Mouse (Mus musculus) midbrain, embryonic 16.5 days (tissue): ENCODE measurements around the gene Pmepa1. TPM values are rescaled to one million over a fixed set of nuclear protein-coding genes. Genes with fewer than 3 reads are reported as not detected.

Source experiments
- ATAC-seq: fragments of 200-750 bp; cut with Nextera tagmentation; 2 replicates; pipeline ENCODE4 v1.8.0; 2017; ENCODE audit warnings: moderate TSS enrichment
- H3K27ac ChIP-seq: fragments of 300-500 bp; sonication (generic); 2 replicates; pipeline ENCODE4 v1.5.1; 2014; ENCODE audit warnings: mild to moderate bottlenecking, low read length, mixed read lengths
- H3K27me3 ChIP-seq: fragments of 300-500 bp; sonication (generic); 2 replicates; pipeline ENCODE4 v1.6.1; 2014; ENCODE audit warnings: low read depth, low read length, mixed read lengths; ENCODE audit not compliant: control insufficient read depth, insufficient read depth
- H3K36me3 ChIP-seq: fragments of 300-500 bp; sonication (generic); 2 replicates; pipeline ENCODE4 v1.6.1; 2014; ENCODE audit warnings: mild to moderate bottlenecking, low read length, moderate library complexity, mixed read lengths; ENCODE audit not compliant: control insufficient read depth, insufficient read depth
- H3K4me1 ChIP-seq: fragments of 300-500 bp; sonication (generic); 2 replicates; pipeline ENCODE4 v1.6.1; 2014; ENCODE audit warnings: mild to moderate bottlenecking, low read length, mixed read lengths; ENCODE audit not compliant: control insufficient read depth, insufficient read depth
- H3K4me2 ChIP-seq: fragments of 300-500 bp; sonication (generic); 2 replicates; pipeline ENCODE4 v1.6.1; 2014; ENCODE audit warnings: mild to moderate bottlenecking, low read length, mixed read lengths
- H3K4me3 ChIP-seq: fragments of 300-500 bp; sonication (generic); 2 replicates; pipeline ENCODE4 v1.5.1; 2014; ENCODE audit warnings: low read depth, mild to moderate bottlenecking, low read length, moderate library complexity, mixed read lengths
- H3K9ac ChIP-seq: fragments of 300-500 bp; sonication (generic); 2 replicates; pipeline ENCODE4 v1.6.1; 2014; ENCODE audit warnings: low read depth, low read length, mixed read lengths
- H3K9me3 ChIP-seq: fragments of 300-500 bp; sonication (generic); replicated peaks from 2 replicates; pipeline ENCODE4 v1.6.1; 2014; ENCODE audit warnings: mild to moderate bottlenecking, low read length, mixed read lengths; ENCODE audit not compliant: control insufficient read depth, poor library complexity, severe bottlenecking
- WGBS: fragments of 180-500 bp; shearing (Covaris S2); extraction: QIAGEN DNeasy Blood & Tissue Kit; methylation state at CpG from one replicate; pipeline ENCODE4 v1.1.7; 2014; 5-methylcytosine and 5-hydroxymethylcytosine counted together
- polyA plus RNA-seq: library from polyadenylated mRNA; unstranded; fragments of >200 nt; fragmentation: Nextera tagmentation; extraction: Ambion mirVana; gene quantifications from 2 replicates; pipeline ENCODE4 v1.2.1, GENCODE M21; 2015

Gene Pmepa1
- polyA plus RNA-seq, 1 experiment from 2014 or later = 3.4 TPM

DNA sequence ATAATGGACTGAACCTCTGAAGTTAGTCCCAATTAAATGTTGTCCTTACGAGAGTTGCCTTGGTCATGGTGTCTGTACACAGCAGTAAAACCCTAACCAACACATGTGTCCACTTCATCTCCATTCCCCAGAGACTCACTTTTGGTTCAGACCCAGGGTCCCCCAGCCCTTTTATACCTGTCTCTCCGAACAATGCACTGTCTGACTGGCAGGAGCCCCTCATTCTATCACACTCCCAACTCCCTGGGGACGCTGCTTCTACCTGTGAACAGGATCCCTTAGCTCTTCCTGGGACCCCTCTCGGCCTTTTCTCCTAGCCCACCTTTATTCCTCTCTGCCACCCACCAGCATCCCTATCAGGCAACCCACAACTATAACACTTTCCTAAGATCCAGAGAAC, 81.5 kb downstream of the Pmepa1 start:
- Histone ChIP-seq H3K4me3 (no peak overlapping the region), H3K27ac (no peak overlapping the region), H3K4me1 (no peaks in the 10 kb centered on the region), H3K36me3 (no peaks in the 10 kb centered on the region), H3K9me3 (no peaks in the 10 kb centered on the region; the same call in 1 of the 2 replicates), H3K4me2 (no peak overlapping the region), H3K27me3 (no peaks in the 10 kb centered on the region), H3K9ac (no peak overlapping the region)
- 87% methylated on average over 4 of the region's 4 CpGs for WGBS
- no peak for ATAC-seq

DNA sequence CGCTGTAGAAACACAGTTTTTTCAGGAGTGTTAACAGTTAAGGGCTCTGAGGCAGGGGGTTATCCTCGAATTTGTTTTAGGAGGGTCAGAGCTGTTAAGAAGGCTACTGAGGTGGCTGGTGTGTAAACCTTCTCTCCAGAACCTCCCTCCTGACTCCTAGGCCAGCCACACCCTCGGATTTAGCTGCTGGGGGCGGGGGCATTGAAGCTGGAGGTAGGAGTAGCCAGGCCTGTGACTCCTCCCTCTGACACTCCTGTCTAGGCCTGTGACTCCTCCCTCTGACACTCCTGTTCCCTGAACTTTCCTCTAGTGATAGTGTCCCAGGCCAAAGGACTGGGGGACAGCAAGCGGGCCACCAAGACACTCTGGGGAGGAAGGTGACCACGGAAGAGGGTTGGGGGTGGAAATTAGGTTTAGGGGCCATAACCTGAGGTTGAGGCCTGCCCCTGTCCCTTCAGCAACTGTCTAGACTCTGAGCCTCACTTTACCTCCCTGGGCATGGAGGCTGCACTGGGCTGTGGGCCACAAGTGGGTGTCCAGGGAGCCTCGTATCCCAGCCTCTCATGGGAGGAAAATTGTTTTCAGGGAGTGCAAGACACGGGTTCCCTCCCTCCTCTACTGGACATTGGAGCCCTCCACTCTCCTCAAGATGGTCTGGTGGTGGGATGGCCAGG, 89.0 kb downstream of the Pmepa1 start:
- WGBS = 34% methylated on average over 8 of the region's 8 CpGs
- Histone ChIP-seq H3K4me1 (no peaks in the 10 kb centered on the region), H3K27me3 (no peaks in the 10 kb centered on the region), H3K4me2 (no peak overlapping the region), H3K27ac (no peak overlapping the region), H3K4me3 (no peak overlapping the region), H3K9me3 (no peaks in the 10 kb centered on the region), H3K9ac (no peak overlapping the region), H3K36me3 (no peaks in the 10 kb centered on the region)
- ATAC-seq = no peak

DNA sequence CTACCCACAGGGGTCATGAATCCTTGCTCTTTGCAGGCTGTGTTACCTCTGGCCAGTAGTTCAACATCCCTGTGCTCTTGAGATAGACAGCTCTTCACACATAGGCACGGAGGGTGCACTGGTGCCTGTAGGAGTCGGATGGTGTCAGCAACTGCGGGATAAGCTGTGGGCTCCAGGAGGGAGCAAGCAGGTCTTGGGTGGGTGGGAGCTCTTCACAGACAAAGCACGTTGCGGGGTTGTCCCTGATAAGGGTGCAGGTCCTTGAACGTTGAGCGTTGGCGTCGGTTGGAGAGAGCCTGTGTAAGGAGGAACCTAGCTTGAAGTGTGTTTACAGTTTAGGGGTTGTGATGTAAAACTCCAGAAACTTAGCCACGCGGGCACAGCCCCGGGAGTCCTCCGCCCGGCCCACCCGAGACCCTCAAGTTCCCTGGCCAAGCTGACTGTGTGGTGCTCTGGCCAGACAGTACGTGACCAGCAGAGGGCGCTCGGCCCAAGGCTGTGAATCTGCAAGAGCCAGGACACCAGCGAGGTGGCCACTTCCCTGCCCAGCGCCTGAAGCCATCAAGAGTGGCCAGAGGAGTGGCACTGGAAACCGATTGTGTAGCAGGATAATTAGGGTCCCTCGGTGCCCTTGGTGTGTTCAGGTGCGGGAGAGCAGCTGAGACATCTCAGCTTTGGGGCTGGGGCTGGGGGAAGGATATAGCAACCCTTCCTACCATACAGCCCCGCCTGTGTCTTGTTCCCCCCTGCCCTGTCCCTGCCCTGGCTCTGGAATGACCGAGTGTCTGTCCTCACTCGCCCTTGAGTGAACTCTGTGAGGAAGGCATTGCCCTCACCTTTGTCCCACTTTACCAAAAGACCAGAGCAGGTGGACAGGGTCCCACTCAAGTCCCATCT, 90.0 kb downstream of the Pmepa1 start:
- H3K9ac ChIP-seq = no peak overlapping the region
- H3K4me1 ChIP-seq = no peaks in the 10 kb centered on the region
- H3K9me3 ChIP-seq = no peaks in the 10 kb centered on the region
- H3K27ac ChIP-seq = no peak overlapping the region
- ATAC-seq = peak; percentile 75
- no peak overlapping the region for H3K4me3 ChIP-seq
- no peaks in the 10 kb centered on the region for H3K36me3 ChIP-seq
- H3K4me2 ChIP-seq = no peak overlapping the region
- WGBS = 29% methylated on average over 26 of the region's 26 CpGs
- no peaks in the 10 kb centered on the region for H3K27me3 ChIP-seq

DNA sequence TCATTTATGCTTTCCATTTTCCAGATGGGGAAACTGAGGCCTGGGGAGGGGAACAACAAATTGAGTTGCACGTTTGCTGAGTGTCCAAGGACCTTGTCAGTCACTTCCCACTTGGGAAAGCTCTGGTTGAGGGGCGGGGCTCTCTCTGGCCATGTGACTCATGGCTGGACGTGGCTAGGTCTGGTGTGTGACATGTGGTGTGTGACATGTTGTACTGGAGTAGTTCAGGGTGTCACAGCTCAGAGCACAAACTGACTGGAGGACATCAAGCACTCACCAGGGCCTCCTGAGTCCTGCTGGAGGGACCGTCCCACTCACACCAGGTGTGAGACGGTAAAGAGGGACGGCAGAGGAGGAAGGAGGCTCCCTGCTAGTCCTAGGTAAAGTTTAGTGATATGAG, 91.1 kb downstream of the Pmepa1 start:
- no peaks in the 10 kb centered on the region for H3K36me3 ChIP-seq
- WGBS = 69% methylated on average over 6 of the region's 6 CpGs
- H3K9ac ChIP-seq = no peak overlapping the region
- no peaks in the 10 kb centered on the region for H3K27me3 ChIP-seq
- H3K4me1 ChIP-seq = no peaks in the 10 kb centered on the region
- no peak overlapping the region for H3K4me2 ChIP-seq
- no peak overlapping the region for H3K27ac ChIP-seq
- no peak for ATAC-seq
- H3K9me3 ChIP-seq = no peaks in the 10 kb centered on the region
- no peak overlapping the region for H3K4me3 ChIP-seq

DNA sequence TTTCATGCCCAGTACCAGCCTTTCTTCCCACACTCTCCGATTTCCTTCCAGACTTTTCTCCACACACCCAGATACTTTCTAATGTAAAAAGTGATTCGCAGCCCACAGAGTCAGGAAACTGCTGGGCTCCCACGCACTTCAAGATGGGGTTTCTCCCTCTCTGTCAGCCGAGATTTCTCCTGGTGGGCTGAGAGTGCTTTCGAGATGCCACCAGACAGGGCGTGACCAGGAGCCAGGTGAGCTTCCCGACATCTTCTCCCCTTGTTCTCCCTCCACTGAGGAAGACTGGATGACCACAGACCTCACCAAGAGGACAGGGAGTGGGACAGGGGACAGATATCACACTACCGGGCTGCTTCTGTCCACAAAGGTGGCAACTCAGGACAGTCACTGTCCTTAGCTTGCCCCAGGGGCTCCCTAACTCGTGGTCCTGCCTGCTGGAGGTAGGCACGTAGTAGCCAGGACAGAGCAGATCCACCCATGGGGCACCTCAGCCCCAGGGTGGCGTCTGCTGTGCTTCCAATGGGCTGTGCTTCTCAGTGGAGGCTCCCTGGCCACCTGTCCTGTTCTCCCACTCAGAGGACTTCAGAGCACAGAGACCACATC, 91.8 kb downstream of the Pmepa1 start:
- no peaks in the 10 kb centered on the region for H3K27me3 ChIP-seq
- no peaks in the 10 kb centered on the region for H3K36me3 ChIP-seq
- H3K27ac ChIP-seq = no peak overlapping the region
- no peak for ATAC-seq
- WGBS = 63% methylated on average over 11 of the region's 11 CpGs
- H3K9ac ChIP-seq = no peak overlapping the region
- H3K4me1 ChIP-seq = no peaks in the 10 kb centered on the region
- H3K4me3 ChIP-seq = no peak overlapping the region
- H3K4me2 ChIP-seq = no peak overlapping the region
- H3K9me3 ChIP-seq = no peaks in the 10 kb centered on the region

DNA sequence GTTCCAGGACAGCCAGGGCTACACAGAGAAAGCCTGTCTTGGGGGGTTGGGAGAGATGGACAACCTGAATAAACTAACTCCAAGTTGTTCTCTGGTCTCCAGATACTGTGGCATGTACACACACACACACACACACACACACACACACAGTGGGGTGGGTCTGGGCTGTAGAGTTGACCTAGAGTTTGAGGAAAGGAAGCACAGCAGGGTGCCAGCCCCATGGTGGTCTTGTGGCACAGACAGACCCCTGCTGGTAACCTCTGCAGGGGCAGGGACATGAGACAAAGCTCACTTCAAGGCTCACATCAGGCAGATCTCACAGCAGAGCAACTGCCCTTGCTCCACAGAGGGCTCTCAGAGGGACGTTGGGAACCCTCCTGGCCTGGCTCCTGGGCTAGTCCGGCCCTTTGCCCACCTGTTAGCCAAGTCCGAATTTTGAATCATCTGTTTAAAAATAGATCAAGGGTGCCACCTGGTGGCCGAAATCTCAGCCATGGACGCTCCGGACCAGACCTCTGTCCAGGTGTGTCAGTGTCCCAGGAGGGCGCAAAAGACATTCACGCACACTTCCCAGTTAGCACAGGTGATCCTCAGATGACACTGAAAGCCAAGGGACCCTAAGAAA, 92.4 kb downstream of the Pmepa1 start:
- no peaks in the 10 kb centered on the region for H3K36me3 ChIP-seq
- H3K9me3 ChIP-seq = no peaks in the 10 kb centered on the region
- no peak overlapping the region for H3K9ac ChIP-seq
- 15% methylated on average over 8 of the region's 8 CpGs for WGBS
- H3K27me3 ChIP-seq = no peaks in the 10 kb centered on the region
- ATAC-seq = no peak
- no peak overlapping the region for H3K4me2 ChIP-seq
- H3K4me3 ChIP-seq = no peak overlapping the region
- H3K4me1 ChIP-seq = no peaks in the 10 kb centered on the region
- no peak overlapping the region for H3K27ac ChIP-seq

DNA sequence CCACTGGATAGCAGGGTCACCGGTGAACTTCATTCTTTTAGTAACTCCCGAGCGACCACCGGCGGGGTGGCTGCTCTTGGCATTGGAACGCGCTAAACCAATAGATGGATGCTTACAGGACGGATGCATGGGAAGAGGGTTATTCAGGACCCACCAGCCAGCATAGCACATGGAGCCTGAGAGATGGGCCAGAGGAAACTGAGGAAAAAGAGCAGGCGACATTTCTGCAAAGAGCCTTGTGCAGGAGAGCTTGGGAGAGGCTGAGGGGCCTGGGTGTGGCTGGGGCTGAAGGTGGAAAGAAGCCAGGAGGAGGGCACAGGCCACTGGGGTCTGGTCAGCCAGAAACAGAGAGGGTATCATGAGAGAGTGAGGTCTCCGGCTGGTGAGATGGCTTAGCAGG, 93.0 kb downstream of the Pmepa1 start:
- Histone ChIP-seq H3K27me3 (no peaks in the 10 kb centered on the region), H3K27ac (no peak overlapping the region), H3K4me1 (no peaks in the 10 kb centered on the region), H3K4me2 (no peak overlapping the region), H3K36me3 (no peaks in the 10 kb centered on the region), H3K9ac (no peak overlapping the region), H3K9me3 (no peaks in the 10 kb centered on the region), H3K4me3 (no peak overlapping the region)
- 90% methylated on average over 10 of the region's 10 CpGs for WGBS
- no peak for ATAC-seq

DNA sequence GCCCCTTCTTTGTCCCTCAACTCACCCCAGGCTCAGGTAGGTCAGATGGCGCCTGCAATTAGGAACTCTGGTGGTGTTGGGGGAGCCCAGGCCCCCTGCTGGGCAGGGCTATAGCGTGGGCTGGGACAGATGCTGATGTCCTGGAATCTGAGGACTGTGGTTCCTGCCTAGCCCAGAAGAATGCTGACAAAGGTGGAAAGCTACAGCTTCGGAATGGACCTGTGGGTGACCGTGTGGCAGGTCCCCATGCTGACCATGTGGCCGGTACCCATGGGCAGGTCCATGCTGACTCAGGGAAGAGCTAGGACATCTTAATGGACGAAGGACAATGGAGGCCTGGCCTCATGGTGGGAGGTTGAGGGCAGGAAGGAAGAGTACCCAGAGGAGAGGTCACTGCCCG, 93.5 kb downstream of the Pmepa1 start:
- Histone ChIP-seq H3K9ac (no peak overlapping the region), H3K27me3 (no peaks in the 10 kb centered on the region), H3K36me3 (no peaks in the 10 kb centered on the region), H3K27ac (no peak overlapping the region), H3K9me3 (no peaks in the 10 kb centered on the region), H3K4me3 (no peak overlapping the region), H3K4me1 (no peaks in the 10 kb centered on the region), H3K4me2 (no peak overlapping the region)
- no peak for ATAC-seq
- WGBS = 75% methylated on average over 7 of the region's 7 CpGs
